8 mouse cellular contexts compared by ENCODE assay signal in genomic region chr6:39542631-39543597, GRCm38 (mm10). TPM values are rescaled to one million over a fixed set of nuclear protein-coding genes. Genes with fewer than 3 reads are reported as not detected.
DNase-seq lines count a peak whose midpoint lies in the region; ATAC-seq and TF ChIP-seq lines count a peak whose summit lies in the region.

No protein-coding gene starts in this region.

- H3K9ac ChIP-seq in forebrain, embryonic 16.5 days (replicated peaks; ENCODE audit: low read depth, low read length), result peak overlapping the region; percentile 20; the same call in 1 of the 2 replicates

- peaks cover 22% of the 10 kb centered on the region for H3K4me1 ChIP-seq in forebrain, embryonic 16.5 days (replicated peaks; ENCODE audit: control insufficient read depth, insufficient read depth, low read length)
- H3K4me1 ChIP-seq in small intestine, adult 2 months (ENCODE audit: control insufficient read depth, insufficient read depth, insufficient read length, low read length), result peaks cover 4% of the 10 kb centered on the region
- no peaks in the 10 kb centered on the region; the same call in 1 of the 2 replicates for H3K4me1 ChIP-seq in cerebellum, adult 2 months (ENCODE audit: control insufficient read depth, insufficient read depth, low read length)

- no peak overlapping the region for H3K4me2 ChIP-seq in forebrain, embryonic 16.5 days (ENCODE audit: low read length)

- TF ChIP-seq POLR2A in small intestine, adult 2 months (IDR thresholded peaks at IDR 0.05; ENCODE audit: low read depth, low read length), result no peak
- no peak for TF ChIP-seq POLR2A in cerebellum, adult 2 months (IDR thresholded peaks at IDR 0.05; ENCODE audit: borderline replicate concordance, insufficient read depth, low read length)

- no peaks in the 10 kb centered on the region for H3K9me3 ChIP-seq in forebrain, embryonic 16.5 days (ENCODE audit: control insufficient read depth, low read length)

- peak; percentile 73 for ATAC-seq in forebrain, embryonic 16.5 days

- no peaks in the 10 kb centered on the region for H3K36me3 ChIP-seq in forebrain, embryonic 16.5 days (ENCODE audit: control insufficient read depth, insufficient read depth)
- H3K36me3 ChIP-seq in small intestine, adult 2 months (ENCODE audit: control insufficient read depth, insufficient read depth, low read length), result no peaks in the 10 kb centered on the region

- intact Hi-C loops in heart, postnatal 36 days (cut with DNase I), result no loop called here
- intact Hi-C loops in left cerebral cortex, postnatal 14 days (cut with DNase I), result no loop called here

- DNase-seq in thymus, postnatal 14 days, result peak; percentile 39
- no peak for DNase-seq in thymus, adult 18-20 months
- peak; percentile 82 for DNase-seq in heart, postnatal 36 days
- DNase-seq in left cerebral cortex, postnatal 14 days (ENCODE audit: low spot score in 2 of 2), result peak; percentile 61 to 71
- DNase-seq in lung, postnatal 36 days, result peak; percentile 80
- DNase-seq in cerebellum, adult 2 months, result no peak

- no peaks in the 10 kb centered on the region for H3K27me3 ChIP-seq in forebrain, embryonic 16.5 days (replicated peaks; ENCODE audit: control insufficient read depth, insufficient read depth, low read length)
- no peaks in the 10 kb centered on the region for H3K27me3 ChIP-seq in small intestine, adult 2 months (ENCODE audit: control insufficient read depth, insufficient read depth, low read length)
- H3K27me3 ChIP-seq in cerebellum, adult 2 months (ENCODE audit: control insufficient read depth, insufficient read depth, low read length), result no peaks in the 10 kb centered on the region; the same call in 1 of the 2 replicates

- TF ChIP-seq CTCF in small intestine, adult 2 months (IDR thresholded peaks at IDR 0.05; ENCODE audit: extremely low read depth, insufficient read length, insufficient replicate concordance, low read depth, low read length), result no peak
- no peak for TF ChIP-seq CTCF in cerebellum, adult 2 months (IDR thresholded peaks at IDR 0.05; ENCODE audit: borderline replicate concordance, insufficient read depth, low read depth, low read length)

- peak overlapping the region; percentile 74 for H3K27ac ChIP-seq in forebrain, embryonic 16.5 days (ENCODE audit: low read length)
- peak overlapping the region; percentile 29; the same call in 1 of the 2 replicates for H3K27ac ChIP-seq in small intestine, adult 2 months (ENCODE audit: insufficient read depth, low read depth, low read length)
- no peak overlapping the region for H3K27ac ChIP-seq in cerebellum, adult 2 months (ENCODE audit: insufficient read depth, low read length)

- H3K4me3 ChIP-seq in forebrain, embryonic 16.5 days (replicated peaks; ENCODE audit: low read length), result no peak overlapping the region
- H3K4me3 ChIP-seq in small intestine, adult 2 months (ENCODE audit: low read depth, low read length), result no peak overlapping the region
- H3K4me3 ChIP-seq in cerebellum, adult 2 months (replicated peaks; ENCODE audit: insufficient read depth, low read depth, low read length), result no peak overlapping the region

- WGBS in forebrain, embryonic 16.5 days, result 18% methylated on average over 15 of the region's 15 CpGs
- 22% methylated on average over 15 of the region's 15 CpGs for WGBS in small intestine, adult 2 months
- 40% methylated on average over 15 of the region's 15 CpGs for WGBS in cerebellum, adult 2 months

RNA-seq across cellular contexts. Expression of gene Dennd2a, which starts 14.8 kb away (rescaled TPM):
- 12.0 and 13.1 TPM in 2 replicates for polyA plus RNA-seq in forebrain, embryonic 16.5 days (2015; fragmentation: Nextera tagmentation; extraction: Ambion mirVana)
- total RNA-seq in heart, postnatal 36 days (2021), result 1 to 10 TPM; 6.8 to 7.4 TPM
- total RNA-seq in left cerebral cortex, postnatal 14 days (2021), result 10 to 100 TPM; 21.4 to 22.7 TPM
- 1.9 and 2.7 TPM in 2 replicates for polyA plus RNA-seq in small intestine, adult 2 months (2012; rRNA removed)
- 12.3 and 13.5 TPM in 2 replicates for polyA plus RNA-seq in cerebellum, adult 2 months (2012; rRNA removed)

RNA-seq across cellular contexts. Expression of gene Adck2, which starts 30.8 kb away (rescaled TPM):
- polyA plus RNA-seq in forebrain, embryonic 16.5 days (2015; fragmentation: Nextera tagmentation; extraction: Ambion mirVana), result 50.3 and 50.5 TPM in 2 replicates
- total RNA-seq in heart, postnatal 36 days (2021), result 10 to 100 TPM; 14.0 to 15.8 TPM
- 10 to 100 TPM; 23.2 to 29.0 TPM for total RNA-seq in left cerebral cortex, postnatal 14 days (2021)
- polyA plus RNA-seq in small intestine, adult 2 months (2012; rRNA removed), result 7.7 and 10.4 TPM in 2 replicates
- polyA plus RNA-seq in cerebellum, adult 2 months (2012; rRNA removed), result 30.2 and 33.2 TPM in 2 replicates

RNA-seq across cellular contexts. Expression of gene Gm42420, which starts 42.6 kb away (rescaled TPM):
- not detected in 2 replicates for polyA plus RNA-seq in forebrain, embryonic 16.5 days (2015; fragmentation: Nextera tagmentation; extraction: Ambion mirVana)
- total RNA-seq in heart, postnatal 36 days (2021), result under 1 TPM in 1 of 2 experiments, not detected in 1; 0.72 TPM
- total RNA-seq in left cerebral cortex, postnatal 14 days (2021), result 1 to 10 TPM in 1 of 2 experiments, under 1 TPM in 1; 0.87 to 1.3 TPM
- polyA plus RNA-seq in small intestine, adult 2 months (2012; rRNA removed), result not detected in 2 replicates
- 0.72 and 0.95 TPM in 2 replicates for polyA plus RNA-seq in cerebellum, adult 2 months (2012; rRNA removed)

RNA-seq across cellular contexts. Expression of gene Ndufb2, which starts 49.5 kb away (rescaled TPM):
- 318 and 322 TPM in 2 replicates for polyA plus RNA-seq in forebrain, embryonic 16.5 days (2015; fragmentation: Nextera tagmentation; extraction: Ambion mirVana)
- 100 to 1,000 TPM; 703 to 715 TPM for total RNA-seq in heart, postnatal 36 days (2021)
- 100 to 1,000 TPM; 197 to 204 TPM for total RNA-seq in left cerebral cortex, postnatal 14 days (2021)
- polyA plus RNA-seq in small intestine, adult 2 months (2012; rRNA removed), result 509 and 551 TPM in 2 replicates
- polyA plus RNA-seq in cerebellum, adult 2 months (2012; rRNA removed), result 315 and 319 TPM in 2 replicates

Comparison
In these comparisons a context has a peak if more than half of its experiments do, and no peak if none do; other contexts are left out.
1. DNase-seq: peak in thymus, postnatal 14 days (single experiment), heart, postnatal 36 days (2 of 2), left cerebral cortex, postnatal 14 days (2 of 2) and lung, postnatal 36 days (single experiment); none in thymus, adult 18-20 months (0 of 2) and cerebellum, adult 2 months (0 of 2).